Mouse (Mus musculus): ENCODE measurements at regions not wholly inside any gene's neighbourhood (a gene's known extent, or its start where the extent isn't known, plus 50 kb on each side); places are given as distances from the start of the nearest gene placed in this dataset.

- H3K9me3 ChIP-seq = no peaks in the 10 kb centered on the region
- no peak overlapping the region for H3K27ac ChIP-seq
- peaks cover 5% of the 10 kb centered on the region; the same call in 1 of the 2 replicates for H3K27me3 ChIP-seq (ENCODE audit: poor library complexity, severe bottlenecking)
- DNase-seq (ENCODE audit: extremely low spot score, low spot score) = no peak
- H3K4me1 ChIP-seq = no peaks in the 10 kb centered on the region
- no peak overlapping the region for H3K4me3 ChIP-seq
- WGBS = 90% methylated on average over 9 of the region's 9 CpGs
- no peaks in the 10 kb centered on the region for H3K36me3 ChIP-seq (replicated peaks)
Observed at GRCm38 (mm10) chr10:95015298-95015951, 70.8 kb upstream of the Plxnc1 start.

- 85% methylated on average over 4 of the region's 4 CpGs for WGBS
- Histone ChIP-seq H3K4me1 (no peaks in the 10 kb centered on the region), H3K27ac (no peak overlapping the region), H3K4me3 (no peak overlapping the region), H3K27me3 (ENCODE audit: poor library complexity, severe bottlenecking) (no peaks in the 10 kb centered on the region), H3K9me3 (no peaks in the 10 kb centered on the region), H3K36me3 (replicated peaks) (no peaks in the 10 kb centered on the region)
- DNase-seq (ENCODE audit: extremely low spot score, low spot score) = no peak
Observed at GRCm38 (mm10) chr10:95013946-95014345, 69.3 kb upstream of the Plxnc1 start.

GRCm38 (mm10) chr10:95013213-95013915, 68.7 kb upstream of the Plxnc1 start:
- no peaks in the 10 kb centered on the region for H3K27me3 ChIP-seq (ENCODE audit: poor library complexity, severe bottlenecking)
- no peaks in the 10 kb centered on the region for H3K4me1 ChIP-seq
- no peak overlapping the region for H3K27ac ChIP-seq
- no peaks in the 10 kb centered on the region for H3K9me3 ChIP-seq
- 92% methylated on average over 11 of the region's 11 CpGs for WGBS
- H3K36me3 ChIP-seq (replicated peaks) = no peaks in the 10 kb centered on the region
- no peak for DNase-seq (ENCODE audit: extremely low spot score, low spot score)
- no peak overlapping the region for H3K4me3 ChIP-seq

DNA sequence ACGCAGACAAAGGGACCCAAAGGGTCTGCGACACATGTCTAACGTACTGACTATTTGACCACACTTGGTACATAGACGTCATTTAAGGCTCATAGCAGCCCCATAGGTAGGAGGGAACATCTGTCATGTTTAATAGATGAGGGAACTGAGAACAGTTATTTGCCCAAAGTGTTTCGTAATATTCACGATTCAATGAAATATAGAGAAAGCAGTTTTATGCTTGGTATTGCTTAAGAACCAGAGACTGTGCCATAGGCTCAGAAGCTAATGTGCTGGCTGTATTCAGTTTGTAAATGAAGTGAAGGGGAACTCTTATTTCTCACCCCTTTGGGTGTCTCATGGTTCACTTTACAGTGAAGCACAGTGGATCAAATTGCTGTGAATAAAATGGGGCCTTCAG, 65.7 kb upstream of the Plxnc1 start:
- no peaks in the 10 kb centered on the region for H3K36me3 ChIP-seq (replicated peaks)
- H3K27me3 ChIP-seq (ENCODE audit: poor library complexity, severe bottlenecking) = no peaks in the 10 kb centered on the region
- no peak overlapping the region for H3K27ac ChIP-seq
- WGBS = 95% methylated on average over 6 of the region's 6 CpGs
- no peak overlapping the region for H3K4me3 ChIP-seq
- no peaks in the 10 kb centered on the region for H3K9me3 ChIP-seq
- DNase-seq (ENCODE audit: extremely low spot score, low spot score) = no peak
- no peaks in the 10 kb centered on the region for H3K4me1 ChIP-seq

DNA sequence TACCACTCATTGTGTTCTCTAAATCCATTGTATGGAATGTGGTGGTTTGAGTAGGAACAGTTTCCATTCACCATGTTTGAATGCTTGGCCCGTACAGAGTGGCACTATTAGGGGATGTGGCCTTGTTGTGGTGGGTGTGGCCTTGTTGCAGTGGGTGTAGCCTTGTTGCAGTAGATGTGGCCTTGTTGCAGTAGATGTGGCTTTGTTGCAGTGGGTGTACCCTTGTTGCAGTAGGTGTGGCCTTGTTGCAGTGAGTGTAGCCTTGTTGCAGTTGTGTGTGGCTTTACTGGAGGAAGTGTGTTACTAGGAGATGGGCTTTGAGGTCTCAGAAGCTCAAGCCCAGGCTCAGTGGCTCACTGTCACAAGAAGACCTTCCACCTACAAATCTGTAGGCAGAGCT, 64.4 kb upstream of the Plxnc1 start:
- DNase-seq (ENCODE audit: extremely low spot score, low spot score) = no peak
- Histone ChIP-seq H3K27me3 (ENCODE audit: poor library complexity, severe bottlenecking) (no peaks in the 10 kb centered on the region), H3K9me3 (no peaks in the 10 kb centered on the region), H3K27ac (no peak overlapping the region), H3K4me3 (no peak overlapping the region), H3K36me3 (replicated peaks) (no peaks in the 10 kb centered on the region), H3K4me1 (no peaks in the 10 kb centered on the region)
- 68% methylated on average over 1 of the region's 1 CpGs for WGBS

GRCm38 (mm10) chr10:95004065-95004763, 59.6 kb upstream of the Plxnc1 start:
- H3K9me3 ChIP-seq = no peaks in the 10 kb centered on the region
- H3K4me1 ChIP-seq = no peaks in the 10 kb centered on the region
- no peaks in the 10 kb centered on the region for H3K36me3 ChIP-seq (replicated peaks)
- no peak overlapping the region for H3K4me3 ChIP-seq
- H3K27ac ChIP-seq = no peak overlapping the region
- 91% methylated on average over 9 of the region's 9 CpGs for WGBS
- no peaks in the 10 kb centered on the region for H3K27me3 ChIP-seq (ENCODE audit: poor library complexity, severe bottlenecking)
- no peak for DNase-seq (ENCODE audit: extremely low spot score, low spot score)

DNA sequence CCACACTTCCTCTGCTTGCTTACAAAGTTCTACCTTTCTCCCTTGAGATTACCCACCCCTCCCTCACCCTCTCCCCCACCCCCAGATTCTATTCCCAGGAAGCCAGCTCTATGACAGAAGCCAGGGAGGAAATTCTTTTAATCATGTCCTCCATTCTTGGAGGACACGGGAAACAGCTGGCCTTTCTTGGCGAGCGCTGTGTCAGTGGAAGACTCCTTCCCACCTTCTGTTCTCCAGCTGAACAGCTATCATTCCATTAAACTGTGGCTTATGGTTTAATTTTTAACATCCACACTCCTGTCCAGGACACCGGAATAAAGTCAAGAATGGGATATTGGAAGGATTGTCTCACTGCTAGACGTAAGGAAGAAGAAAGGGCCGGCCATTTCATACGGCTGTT, 59.0 kb upstream of the Plxnc1 start:
- WGBS = 90% methylated on average over 7 of the region's 7 CpGs
- H3K4me1 ChIP-seq = no peaks in the 10 kb centered on the region
- no peak for DNase-seq (ENCODE audit: extremely low spot score, low spot score)
- no peak overlapping the region for H3K4me3 ChIP-seq
- no peaks in the 10 kb centered on the region for H3K27me3 ChIP-seq (ENCODE audit: poor library complexity, severe bottlenecking)
- no peak overlapping the region for H3K27ac ChIP-seq
- H3K9me3 ChIP-seq = no peaks in the 10 kb centered on the region
- H3K36me3 ChIP-seq (replicated peaks) = no peaks in the 10 kb centered on the region

DNA sequence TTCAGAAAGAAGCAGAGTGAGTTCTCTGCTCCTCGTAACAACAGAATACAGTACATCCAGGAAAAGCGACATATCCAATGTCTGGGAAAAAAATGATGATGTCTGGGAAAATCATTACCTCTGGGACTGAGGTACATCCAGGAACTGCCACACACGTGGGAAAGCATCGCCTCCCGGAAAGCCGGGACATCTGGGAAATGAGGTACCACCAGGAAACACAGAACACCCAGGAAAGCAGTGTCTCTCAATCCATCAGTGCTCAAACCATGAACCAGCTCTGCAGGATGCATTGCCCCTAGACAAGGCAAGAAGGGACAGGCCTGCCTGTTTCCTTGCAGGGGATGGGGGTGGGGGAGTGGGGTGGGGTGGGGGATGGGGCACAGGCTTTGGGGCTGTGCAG, 57.0 kb upstream of the Plxnc1 start:
- no peak for DNase-seq (ENCODE audit: extremely low spot score, low spot score)
- Histone ChIP-seq H3K27ac (no peak overlapping the region), H3K36me3 (replicated peaks) (no peaks in the 10 kb centered on the region), H3K4me1 (no peaks in the 10 kb centered on the region), H3K27me3 (ENCODE audit: poor library complexity, severe bottlenecking) (no peaks in the 10 kb centered on the region), H3K9me3 (no peaks in the 10 kb centered on the region), H3K4me3 (no peak overlapping the region)
- WGBS = 86% methylated on average over 6 of the region's 6 CpGs

DNA sequence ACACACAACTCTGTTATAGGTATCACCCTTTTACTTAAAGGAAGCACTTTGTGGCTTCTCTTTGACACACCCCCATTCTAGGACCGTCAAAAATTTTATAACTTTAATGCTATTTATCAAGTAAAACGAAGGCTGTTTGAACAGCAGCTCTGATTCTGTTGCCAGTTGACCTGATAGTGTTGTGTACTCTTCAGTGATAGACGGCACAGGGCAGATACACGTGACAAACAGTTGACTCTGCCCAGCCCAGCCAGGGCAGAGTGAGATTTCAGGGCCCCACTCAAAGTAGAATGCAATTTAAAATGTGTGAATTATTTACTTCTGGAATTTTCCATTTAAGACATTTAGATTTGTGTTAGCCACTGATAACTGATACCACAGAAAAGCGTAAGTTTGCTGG, 55.1 kb upstream of the Plxnc1 start:
- H3K36me3 ChIP-seq (replicated peaks) = no peaks in the 10 kb centered on the region
- 90% methylated on average over 5 of the region's 5 CpGs for WGBS
- no peak overlapping the region for H3K27ac ChIP-seq
- H3K4me1 ChIP-seq = no peaks in the 10 kb centered on the region
- no peak for DNase-seq (ENCODE audit: extremely low spot score, low spot score)
- H3K9me3 ChIP-seq = no peaks in the 10 kb centered on the region
- H3K27me3 ChIP-seq (ENCODE audit: poor library complexity, severe bottlenecking) = no peaks in the 10 kb centered on the region
- no peak overlapping the region for H3K4me3 ChIP-seq

Measured in forebrain, embryonic 10.5 days (tissue).